Mouse (Mus musculus) heart, adult 9 months (tissue): ENCODE results near the gene Prf1.

Experiments used
- DNase-seq, 2 experiments: peaks; one replicate each; pipeline ENCODE4 v3.0.0; 2022; ENCODE audit warnings: low spot score in 2 of 2

Gene Prf1

DNA sequence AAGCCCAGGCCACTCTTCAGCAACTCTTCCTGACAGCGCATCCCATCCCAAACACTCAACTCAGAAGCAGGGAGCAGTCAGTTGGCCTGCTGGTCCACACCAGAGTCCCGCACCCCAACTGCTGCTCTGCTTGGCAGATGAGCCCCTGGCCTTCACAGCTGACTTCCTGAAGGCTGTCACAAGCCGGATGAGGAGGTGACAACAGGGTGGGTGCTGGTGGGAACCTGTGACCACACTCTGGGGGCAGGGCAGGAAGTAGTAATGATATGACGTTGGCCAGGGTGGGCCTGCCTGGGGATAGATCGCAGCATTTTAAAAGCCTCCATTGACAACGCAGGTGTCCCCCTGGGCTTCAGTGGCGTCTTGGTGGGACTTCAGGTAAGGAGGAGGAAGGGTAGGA lies at the start of gene Prf1:
Gene Prf1 (plus strand): TSS at position 357 of the 400 bp plus-strand sequence.
- no peak for DNase-seq

GRCm38 (mm10) chr10:61248596-61249114 lies 49.0 kb upstream of the Prf1 start:
- no peak for DNase-seq

DNA sequence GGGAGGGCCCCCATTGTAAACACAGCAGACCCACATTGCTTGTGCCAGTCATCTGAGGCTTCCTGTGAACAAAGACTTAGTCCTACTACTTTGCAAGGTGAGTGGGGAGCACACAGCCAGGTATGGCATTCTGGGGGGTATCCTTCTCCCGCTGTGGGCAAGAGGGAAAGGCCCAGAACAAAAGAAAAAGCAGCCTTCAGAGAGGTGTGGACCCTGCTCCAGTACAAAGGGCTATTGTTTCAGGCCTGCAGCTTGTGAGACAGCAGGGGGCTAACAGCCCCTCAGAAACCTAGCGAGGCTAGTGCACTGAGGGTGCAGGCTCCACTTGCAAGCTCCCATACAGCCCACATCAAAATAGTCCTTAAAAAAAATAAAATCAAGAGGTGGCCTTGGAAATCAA lies 47.7 kb upstream of the Prf1 start:
- no peak for DNase-seq

- peak; percentile 26 to 34 for DNase-seq
Observed at GRCm38 (mm10) chr10:61254761-61255160, 42.9 kb upstream of the Prf1 start.

- DNase-seq, result no peak
Observed at GRCm38 (mm10) chr10:61255190-61255589, 42.4 kb upstream of the Prf1 start.

GRCm38 (mm10) chr10:61256665-61257064 lies 41.0 kb upstream of the Prf1 start:
- no peak for DNase-seq

GRCm38 (mm10) chr10:61258131-61258530 lies 39.5 kb upstream of the Prf1 start:
- no peak for DNase-seq

DNA sequence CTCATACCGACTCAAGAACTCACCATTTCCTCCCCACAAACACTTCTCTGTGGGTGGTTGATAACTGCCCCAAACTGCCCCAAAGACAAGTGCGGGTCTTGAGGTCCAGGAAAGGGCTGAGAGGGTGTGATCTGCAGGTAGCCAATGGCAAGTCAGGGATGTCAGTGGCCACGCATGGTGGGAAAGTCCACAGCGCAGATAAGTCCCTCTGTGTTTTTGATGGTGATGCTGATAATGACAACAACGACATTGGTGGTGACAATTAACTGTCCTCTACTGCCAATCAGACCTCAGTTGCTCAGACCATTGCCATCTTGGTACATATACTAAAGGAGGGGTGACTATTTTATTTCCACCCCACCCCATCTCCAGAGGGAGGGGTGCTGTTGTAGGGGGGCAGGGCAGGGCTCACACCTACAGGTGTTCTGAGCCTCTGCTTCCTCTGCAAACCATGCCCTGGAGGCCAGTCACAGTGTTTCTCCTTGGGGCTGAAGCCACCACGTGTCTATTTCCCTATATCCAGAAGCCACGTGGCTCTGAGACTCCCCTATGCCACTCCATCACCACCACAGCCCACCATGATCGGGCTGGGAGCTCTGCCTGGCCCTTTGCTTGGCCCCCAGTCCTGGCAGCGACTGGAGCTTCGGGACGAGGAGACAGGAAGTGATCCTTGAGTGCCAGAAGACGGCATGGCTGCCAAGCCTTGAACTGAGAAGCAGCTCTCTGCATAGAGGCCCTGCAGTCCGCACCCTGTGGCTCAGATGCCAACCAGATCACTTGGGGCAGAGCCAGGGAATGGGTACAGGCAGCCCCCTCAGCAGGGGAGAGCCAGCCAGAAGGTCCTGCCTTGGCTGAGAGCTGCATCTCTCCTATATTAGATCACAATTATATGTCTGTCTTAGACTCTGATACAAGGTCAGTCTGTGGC lies 36.1 kb upstream of the Prf1 start:
- no peak for DNase-seq

GRCm38 (mm10) chr10:61263606-61264005 lies 34.0 kb upstream of the Prf1 start:
- no peak for DNase-seq

DNA sequence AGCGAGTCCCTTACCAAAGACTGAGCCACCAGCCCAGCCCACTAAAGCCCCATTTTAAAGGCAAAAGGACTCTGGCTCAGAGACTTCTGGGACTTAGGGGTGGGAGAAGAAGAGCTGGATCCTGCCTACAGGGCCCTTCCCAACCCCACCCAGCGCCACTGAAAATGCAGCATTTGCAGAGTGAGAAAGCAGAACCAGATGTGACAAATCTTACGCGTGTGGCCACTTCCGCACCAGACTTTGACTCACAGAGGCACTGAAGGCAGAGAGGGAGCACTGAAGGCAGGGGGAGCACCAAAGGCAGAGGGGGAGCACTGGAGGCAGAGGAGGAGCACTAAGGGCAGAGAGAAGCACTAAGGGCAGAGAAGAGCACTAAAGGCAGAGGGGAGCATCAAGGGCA lies 30.3 kb upstream of the Prf1 start:
- no peak for DNase-seq

GRCm38 (mm10) chr10:61272089-61272626 lies 25.5 kb upstream of the Prf1 start:
- peak in 1 of 2 experiments; percentile 39 for DNase-seq

DNA sequence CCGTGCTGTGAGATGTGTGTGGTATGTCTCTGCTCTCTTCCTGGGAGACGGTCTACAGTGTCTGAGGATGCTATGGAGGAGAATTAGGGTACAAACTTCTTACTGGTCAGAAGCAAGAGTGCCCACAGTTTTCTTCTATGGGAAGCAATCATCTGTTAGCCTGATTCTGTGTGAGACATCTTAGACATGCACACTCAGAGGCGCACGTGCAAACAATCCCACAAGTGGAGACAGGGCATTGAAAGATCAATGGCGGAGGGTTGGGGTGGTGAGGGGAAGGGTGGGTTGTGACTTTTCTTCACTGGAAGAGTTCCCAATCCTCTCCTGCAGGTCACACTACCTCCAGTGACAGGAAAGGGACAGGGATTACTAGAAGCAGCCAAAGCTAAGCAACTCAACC lies 25.0 kb upstream of the Prf1 start:
- DNase-seq, result no peak

DNA sequence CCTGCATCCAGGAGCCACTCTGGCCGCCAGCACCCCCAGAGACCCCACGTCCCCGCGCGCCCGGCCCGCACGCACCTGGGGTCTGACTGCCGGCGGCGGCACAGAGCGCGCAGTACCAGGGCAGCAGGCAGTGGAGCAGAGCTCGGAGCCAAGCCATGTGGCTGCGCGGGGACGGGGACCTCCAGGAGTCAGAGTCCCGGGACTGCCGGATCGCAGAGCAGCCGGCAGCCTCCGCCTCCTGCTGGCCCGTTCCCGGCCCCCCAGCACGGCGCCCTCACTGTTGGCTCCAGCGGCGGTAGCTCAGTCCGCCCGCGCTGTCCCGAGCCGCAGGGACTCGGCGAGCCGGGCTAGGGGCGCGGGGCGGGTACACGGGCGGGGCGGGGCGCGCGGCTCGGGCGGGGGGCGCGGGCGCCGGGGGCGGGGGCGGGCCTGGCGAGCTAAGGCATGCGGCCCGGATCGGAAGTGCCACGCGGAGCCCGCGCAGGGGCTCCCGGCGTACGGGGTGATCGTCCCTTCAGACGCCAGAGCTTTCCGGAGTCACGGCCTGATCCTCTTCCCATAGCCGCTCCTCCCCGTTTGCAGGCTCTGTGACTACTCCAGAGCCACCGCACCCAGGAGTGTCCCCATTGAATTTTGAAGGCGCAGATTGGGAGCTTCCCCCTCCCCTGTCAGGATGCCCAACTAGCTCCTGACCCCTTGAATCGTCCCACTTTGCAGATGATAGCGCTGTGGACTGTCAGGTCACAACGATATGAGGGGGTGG lies 24.4 kb upstream of the Prf1 start, which contains the start of gene Adamts14:
Gene Adamts14 (minus strand): TSS at position 358 of the 763 bp plus-strand sequence.
- DNase-seq, result peak in 1 of 2 experiments; percentile 24

GRCm38 (mm10) chr10:61273844-61274215 lies 23.8 kb upstream of the Prf1 start:
- peak; percentile 62 to 74 for DNase-seq

DNA sequence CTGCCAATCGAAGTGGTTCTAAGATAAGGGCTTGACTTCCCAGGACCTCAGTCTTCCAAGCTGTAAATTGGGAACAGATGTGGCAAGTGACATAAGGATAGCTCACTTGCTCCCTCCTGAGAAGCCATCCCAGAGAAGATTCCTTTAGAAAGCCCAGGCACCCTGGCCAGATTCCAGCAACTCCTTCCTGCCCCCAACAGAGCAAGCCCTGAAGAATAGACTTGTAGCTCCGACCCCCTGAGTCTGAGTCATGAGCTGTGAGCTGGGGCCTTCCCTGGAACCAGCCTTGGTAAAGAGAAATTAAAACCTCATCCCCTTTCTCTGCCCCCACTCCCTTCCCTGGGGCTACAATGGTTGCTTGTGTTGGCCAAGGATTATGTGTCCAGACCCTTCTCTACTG lies 23.1 kb upstream of the Prf1 start:
- DNase-seq, result no peak

- DNase-seq, result peak in 1 of 2 experiments; percentile 11
Observed at GRCm38 (mm10) chr10:61275669-61276110, 21.9 kb upstream of the Prf1 start.

- DNase-seq, result no peak
Observed at GRCm38 (mm10) chr10:61277051-61277450, 20.6 kb upstream of the Prf1 start.

DNA sequence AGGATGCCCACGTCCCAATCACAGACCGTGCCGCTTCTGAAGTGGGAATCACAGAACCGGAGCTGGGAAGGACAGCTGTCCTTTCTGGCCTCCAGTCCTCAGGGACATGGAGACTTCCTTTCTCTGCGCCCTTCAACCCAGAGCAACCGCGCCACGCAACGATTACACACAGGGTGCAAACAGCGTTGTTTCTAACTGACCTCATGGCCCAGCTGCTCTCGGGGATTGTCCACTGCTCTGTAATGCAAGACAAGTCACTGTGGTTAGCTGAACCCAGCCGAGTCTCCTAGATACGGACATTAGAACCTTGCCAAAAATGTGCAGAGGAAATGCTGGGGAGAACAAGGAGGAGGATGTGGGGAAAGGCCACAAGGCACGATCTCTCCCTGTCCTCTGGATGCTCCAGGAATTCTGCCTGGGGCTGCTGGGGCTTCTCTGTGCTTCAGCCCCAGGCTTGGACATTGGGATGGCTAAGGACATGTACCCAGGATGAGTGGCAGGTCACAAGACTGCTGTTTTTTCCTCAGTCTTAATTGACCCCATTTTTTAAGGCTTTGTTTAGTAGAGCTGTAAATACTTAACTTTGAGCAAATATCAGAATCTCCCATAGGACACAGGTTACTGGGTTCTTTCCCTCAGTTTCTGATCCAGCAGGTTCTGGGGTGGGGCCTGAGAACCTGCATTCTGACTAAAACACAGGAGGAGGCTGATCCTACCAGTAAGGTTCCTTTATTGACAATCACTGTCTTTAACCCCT lies 19.5 kb upstream of the Prf1 start:
- peak; percentile 85 to 91 for DNase-seq

DNA sequence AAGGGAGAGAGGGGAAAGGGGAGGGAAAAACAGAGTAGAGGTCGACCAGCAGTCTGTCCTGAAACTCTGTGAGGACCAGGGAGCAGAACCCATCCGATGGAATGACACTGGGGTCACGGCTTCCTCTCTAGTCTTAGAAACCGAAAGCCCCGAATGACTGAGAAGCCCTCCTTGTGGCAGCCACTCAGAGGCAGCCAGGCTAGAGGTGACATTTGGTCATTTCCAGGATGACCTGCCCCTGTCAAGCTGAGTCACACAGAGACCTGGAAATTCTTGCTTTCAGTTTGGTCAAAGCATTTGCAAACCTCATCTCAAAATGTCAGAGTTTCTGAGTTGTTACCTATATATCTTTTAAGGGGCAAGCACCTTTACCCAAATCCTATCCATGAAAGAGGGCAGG lies 16.5 kb upstream of the Prf1 start:
- no peak for DNase-seq

- DNase-seq, result peak in 1 of 2 experiments; percentile 54
Observed at GRCm38 (mm10) chr10:61284309-61284708, 13.3 kb upstream of the Prf1 start.

GRCm38 (mm10) chr10:61285271-61285670 lies 12.4 kb upstream of the Prf1 start:
- DNase-seq, result peak; percentile 84 to 88
